Mouse (Mus musculus): ENCODE data around the gene Rab4b. TPM values are rescaled to one million over a fixed set of nuclear protein-coding genes. Genes with fewer than 3 reads are reported as not detected.

Gene Rab4b
- polyA plus RNA-seq, 1 experiment from 2014 or later = 107 TPM

DNA sequence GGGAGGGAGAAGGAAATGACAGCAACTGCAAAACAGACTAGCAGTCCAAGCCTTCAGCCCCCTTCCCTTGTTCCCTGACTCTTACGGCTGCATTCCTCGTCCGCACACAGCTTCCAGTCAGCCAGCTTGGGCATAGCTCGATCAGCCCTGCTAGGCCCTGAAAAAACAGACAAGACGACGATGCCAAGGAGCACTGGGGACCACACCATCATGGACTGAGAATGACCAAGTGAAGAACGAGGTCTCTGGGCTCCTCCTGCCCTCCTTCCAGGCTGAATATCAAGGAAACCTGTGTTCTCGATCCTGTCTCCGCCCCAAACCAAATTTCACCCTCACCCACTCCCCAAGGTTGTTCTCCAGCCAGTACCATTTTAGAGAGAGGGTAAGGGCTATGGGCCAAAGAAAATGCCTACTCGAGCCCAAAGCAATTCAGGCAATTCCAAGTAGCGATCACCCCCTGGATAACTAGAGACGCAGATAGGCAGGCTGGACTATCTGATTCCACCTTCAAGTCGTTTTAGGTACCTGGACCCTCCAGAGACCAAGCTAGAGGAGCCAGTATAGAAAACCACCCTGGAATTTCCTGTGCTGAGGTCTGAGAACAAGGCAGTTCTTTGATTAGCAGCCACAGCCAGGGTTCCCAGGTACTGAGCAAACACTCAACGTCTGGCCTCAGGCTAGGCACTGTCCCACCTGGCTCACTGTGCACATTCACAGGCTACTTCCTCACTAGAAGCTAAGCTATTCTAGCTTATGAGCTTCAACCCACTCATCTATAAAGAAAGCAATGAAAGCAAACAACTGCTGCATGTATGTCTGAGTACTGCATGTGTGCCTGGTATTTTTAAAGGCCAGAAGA is 2.4 kb upstream of the Rab4b start, which contains the start of the genes Gm21983 and Mia:
Gene Gm21983, minus strand, starts transcription at position 250 of the 859 bp plus-strand sequence.
Gene Mia, minus strand, starts transcription at position 321 of the 859 bp plus-strand sequence.
- peak within 1 kb of the TSS; percentile 79; the same call in 1 of the 2 replicates for H3K27ac ChIP-seq
- no peak within 1 kb of the TSS for H3K4me3 ChIP-seq
- no peak within 1 kb of the TSS for H3K9ac ChIP-seq
- peaks cover 20% of the 10 kb centered on the region for H3K4me1 ChIP-seq
- no peaks in the 10 kb centered on the region for H3K9me3 ChIP-seq
- H3K4me2 ChIP-seq = no peak within 1 kb of the TSS
- ATAC-seq (replicated peaks) = no peak
- 71% methylated on average over 14 of the region's 14 CpGs for WGBS
- no peaks in the 10 kb centered on the region for H3K27me3 ChIP-seq (replicated peaks)
- peaks cover 18% of the 10 kb centered on the region for H3K36me3 ChIP-seq (replicated peaks)

DNA sequence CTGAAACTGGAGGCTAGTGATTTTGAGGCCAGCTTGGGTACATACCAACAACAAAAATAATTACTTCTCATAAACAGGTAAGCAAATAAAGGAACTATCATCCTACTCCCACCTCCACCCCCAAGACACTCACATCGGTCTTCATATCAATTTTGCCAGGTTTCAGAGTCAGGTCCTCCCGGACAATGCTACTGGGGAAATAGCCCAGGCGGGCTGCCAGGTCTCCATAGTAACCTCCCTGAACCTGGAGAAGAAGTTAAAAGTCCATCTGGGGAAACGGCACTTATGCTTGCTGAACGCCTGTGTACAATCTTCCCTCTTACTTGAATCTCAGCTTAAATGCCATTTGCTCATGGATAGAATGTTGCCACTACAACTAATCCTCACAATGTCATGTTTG is 1.3 kb upstream of the Rab4b start:
- no peak for ATAC-seq (replicated peaks)
- H3K4me1 ChIP-seq = peaks cover 20% of the 10 kb centered on the region
- H3K36me3 ChIP-seq (replicated peaks) = peaks cover 8% of the 10 kb centered on the region; the same call in 1 of the 2 replicates
- no peaks in the 10 kb centered on the region for H3K9me3 ChIP-seq
- no peak overlapping the region for H3K4me3 ChIP-seq
- no peak overlapping the region for H3K9ac ChIP-seq
- H3K27me3 ChIP-seq (replicated peaks) = no peaks in the 10 kb centered on the region
- H3K27ac ChIP-seq = peak overlapping the region; percentile 79; the same call in 1 of the 2 replicates
- peak overlapping the region; percentile 52; the same call in 1 of the 2 replicates for H3K4me2 ChIP-seq
- WGBS = 37% methylated on average over 5 of the region's 5 CpGs

DNA sequence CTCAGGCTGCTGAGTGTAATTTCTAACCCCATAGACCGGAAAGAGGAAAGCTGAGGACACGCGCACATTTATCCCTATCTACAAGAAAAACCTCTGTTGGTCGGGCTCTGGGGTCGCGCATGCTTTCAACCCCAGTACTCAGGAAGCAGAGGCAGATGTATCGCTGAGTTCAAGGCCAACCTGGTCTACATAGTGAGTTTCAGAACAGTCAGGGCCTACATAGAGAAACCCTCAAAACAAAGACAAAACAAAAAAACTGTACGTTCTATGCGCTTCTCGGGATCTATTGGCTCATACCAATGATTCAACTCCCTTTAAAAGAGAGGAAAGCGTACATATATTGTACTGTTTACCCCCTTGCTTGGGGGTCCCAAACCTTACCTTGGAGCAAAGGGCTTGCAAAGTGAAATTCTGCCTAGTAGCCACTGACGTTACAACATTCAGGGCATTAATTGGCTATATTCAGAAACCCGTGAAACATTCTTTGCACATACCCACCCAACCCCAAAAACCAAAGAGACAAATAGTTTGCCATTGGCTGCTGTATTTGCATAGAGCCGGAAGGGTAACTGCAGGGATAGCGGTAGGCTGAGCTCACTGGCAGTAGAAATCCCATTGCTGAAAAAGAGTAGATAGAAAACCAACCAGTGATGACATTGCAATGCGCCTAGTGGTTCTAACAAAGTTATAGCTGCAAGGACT is 672 bp upstream of the Rab4b start:
- H3K9me3 ChIP-seq = no peaks in the 10 kb centered on the region
- ATAC-seq (replicated peaks) = peak; percentile 15
- peaks cover 20% of the 10 kb centered on the region for H3K4me1 ChIP-seq
- no peaks in the 10 kb centered on the region for H3K27me3 ChIP-seq (replicated peaks)
- H3K27ac ChIP-seq = peak overlapping the region; percentile 79
- WGBS = 46% methylated on average over 16 of the region's 16 CpGs
- peak overlapping the region; percentile 71 for H3K4me3 ChIP-seq
- H3K36me3 ChIP-seq (replicated peaks) = peaks cover 3% of the 10 kb centered on the region; the same call in 1 of the 2 replicates
- peak overlapping the region; percentile 52 for H3K4me2 ChIP-seq
- peak overlapping the region; percentile 36 for H3K9ac ChIP-seq

DNA sequence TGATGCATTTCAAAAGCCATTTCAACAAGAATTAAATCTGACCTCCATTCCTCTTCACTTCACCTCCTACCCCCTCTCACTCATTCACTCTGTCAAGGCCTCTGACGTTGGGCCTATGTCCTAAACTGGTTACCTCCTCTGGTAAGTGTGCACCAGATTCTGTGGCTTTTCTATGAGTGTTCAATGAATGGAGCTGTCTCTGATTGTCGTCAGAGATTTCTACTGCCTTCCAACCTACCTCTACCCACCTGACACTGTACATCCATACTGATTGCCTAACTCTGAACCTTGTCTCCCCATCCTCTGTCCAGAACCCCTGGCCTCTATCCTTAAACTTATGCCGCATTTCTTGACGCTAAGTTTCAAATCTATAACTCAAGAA is 763 bp downstream of the Rab4b start:
- Histone ChIP-seq H3K27ac (peak overlapping the region; percentile 91), H3K4me3 (peak overlapping the region; percentile 71), H3K4me1 (peaks cover 20% of the 10 kb centered on the region), H3K36me3 (replicated peaks) (peaks cover 4% of the 10 kb centered on the region; the same call in 1 of the 2 replicates), H3K9me3 (no peaks in the 10 kb centered on the region), H3K4me2 (peak overlapping the region; percentile 52), H3K9ac (peak overlapping the region; percentile 47), H3K27me3 (replicated peaks) (no peaks in the 10 kb centered on the region)
- peak; percentile 19 for ATAC-seq (replicated peaks)
- 19% methylated on average over 4 of the region's 4 CpGs for WGBS

DNA sequence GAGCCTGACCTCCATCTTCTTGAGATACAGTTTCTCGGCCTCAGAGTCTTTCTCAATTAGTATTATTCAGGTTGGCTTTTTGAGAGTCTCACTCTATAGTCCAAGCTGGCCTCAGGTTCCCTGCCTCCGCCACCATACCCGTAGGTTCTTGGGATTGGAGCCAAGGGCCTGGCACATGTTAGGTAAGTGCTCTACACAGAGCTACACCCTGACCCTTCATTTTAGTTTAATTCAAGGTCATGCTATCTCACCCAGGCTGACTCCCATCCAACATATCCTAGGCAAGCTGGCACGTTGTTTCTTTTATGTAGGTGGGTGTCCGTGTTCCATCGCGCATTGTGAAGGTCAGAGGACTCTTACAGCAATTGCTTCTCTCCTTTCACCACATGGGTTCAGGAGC is 3.8 kb downstream of the Rab4b start:
- Histone ChIP-seq H3K4me2 (no peak overlapping the region), H3K4me1 (peaks cover 17% of the 10 kb centered on the region), H3K27ac (no peak overlapping the region), H3K36me3 (replicated peaks) (peaks cover 10% of the 10 kb centered on the region; the same call in 1 of the 2 replicates), H3K4me3 (no peak overlapping the region), H3K27me3 (replicated peaks) (no peaks in the 10 kb centered on the region), H3K9me3 (no peaks in the 10 kb centered on the region), H3K9ac (no peak overlapping the region)
- WGBS = 96% methylated on average over 7 of the region's 7 CpGs
- ATAC-seq (replicated peaks) = no peak

DNA sequence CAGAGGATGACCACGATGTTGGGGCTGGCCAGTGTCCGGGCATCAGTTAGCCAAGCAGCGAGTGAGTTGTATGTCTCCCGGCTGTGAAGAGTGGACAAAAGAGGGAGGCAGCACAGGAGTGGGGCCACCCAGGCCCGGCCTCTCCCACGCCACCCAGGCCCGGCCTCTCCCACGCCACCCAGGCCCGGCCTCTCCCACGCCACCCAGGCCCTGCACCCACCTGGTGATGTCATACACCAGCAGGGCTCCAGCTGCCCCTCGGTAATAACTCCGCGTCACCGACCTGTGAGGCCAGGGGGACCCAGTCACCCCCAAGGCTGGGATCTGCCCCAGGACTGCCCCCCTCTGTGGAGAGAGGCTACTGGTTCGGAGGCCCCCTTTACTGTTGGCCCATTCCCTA is 4.2 kb downstream of the Rab4b start:
- H3K27me3 ChIP-seq (replicated peaks) = no peaks in the 10 kb centered on the region
- H3K36me3 ChIP-seq (replicated peaks) = peaks cover 10% of the 10 kb centered on the region; the same call in 1 of the 2 replicates
- peaks cover 13% of the 10 kb centered on the region for H3K4me1 ChIP-seq
- no peak overlapping the region for H3K27ac ChIP-seq
- no peak overlapping the region for H3K4me2 ChIP-seq
- H3K9ac ChIP-seq = no peak overlapping the region
- H3K9me3 ChIP-seq = no peaks in the 10 kb centered on the region
- 92% methylated on average over 15 of the region's 15 CpGs for WGBS
- ATAC-seq (replicated peaks) = no peak
- no peak overlapping the region for H3K4me3 ChIP-seq

DNA sequence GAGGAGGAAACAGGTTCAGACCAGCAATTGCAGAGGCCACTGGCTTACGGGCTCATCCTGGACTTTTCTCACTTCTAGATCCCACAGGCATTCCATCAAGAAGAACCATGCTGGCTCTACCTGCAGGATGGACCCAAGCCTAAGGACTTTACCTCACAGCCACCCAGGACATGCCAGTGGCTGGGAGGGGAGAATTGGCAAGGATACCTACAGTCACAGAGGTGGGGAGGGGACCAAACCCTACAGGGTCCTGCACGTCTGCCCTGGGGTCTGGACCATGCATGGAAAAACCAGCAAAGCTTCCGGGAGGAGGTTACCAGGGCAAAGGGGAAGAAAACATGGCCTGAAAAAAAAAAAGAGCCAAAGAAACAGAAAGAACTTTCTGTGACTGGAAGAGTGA is 7.7 kb downstream of the Rab4b start:
- Histone ChIP-seq H3K4me2 (no peak overlapping the region), H3K27me3 (replicated peaks) (no peaks in the 10 kb centered on the region), H3K4me3 (no peak overlapping the region), H3K9me3 (no peaks in the 10 kb centered on the region), H3K36me3 (replicated peaks) (peaks cover 10% of the 10 kb centered on the region; the same call in 1 of the 2 replicates), H3K9ac (no peak overlapping the region), H3K4me1 (peaks cover 10% of the 10 kb centered on the region), H3K27ac (no peak overlapping the region)
- 85% methylated on average over 3 of the region's 3 CpGs for WGBS
- ATAC-seq (replicated peaks) = no peak

DNA sequence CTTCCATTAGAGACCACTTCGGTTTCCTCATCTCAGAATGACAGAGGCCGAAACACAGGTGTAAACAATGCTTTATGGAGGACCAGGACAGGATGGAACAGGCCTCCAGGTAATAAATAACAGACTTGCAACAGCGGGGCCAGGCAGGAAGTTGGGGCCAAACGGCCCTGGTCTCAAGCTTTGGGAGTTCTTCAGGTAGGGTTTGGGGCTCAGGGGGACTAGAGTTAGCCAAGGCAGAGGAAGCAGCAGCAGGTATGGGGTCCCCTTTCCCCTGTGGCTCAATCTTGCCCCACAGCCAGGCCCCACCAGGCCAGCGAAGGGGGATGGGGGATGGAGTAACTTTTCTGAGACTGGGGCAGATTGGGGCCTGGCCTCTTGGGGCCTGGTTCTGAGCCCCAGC is 10.3 kb downstream of the Rab4b start:
- no peak for ATAC-seq (replicated peaks)
- peaks cover 7% of the 10 kb centered on the region; the same call in 1 of the 2 replicates for H3K36me3 ChIP-seq (replicated peaks)
- no peak overlapping the region for H3K4me2 ChIP-seq
- no peaks in the 10 kb centered on the region for H3K9me3 ChIP-seq
- WGBS = 97% methylated on average over 5 of the region's 5 CpGs
- no peak overlapping the region for H3K9ac ChIP-seq
- H3K4me1 ChIP-seq = peaks cover 35% of the 10 kb centered on the region
- H3K27me3 ChIP-seq (replicated peaks) = no peaks in the 10 kb centered on the region
- no peak overlapping the region for H3K27ac ChIP-seq
- no peak overlapping the region for H3K4me3 ChIP-seq

DNA sequence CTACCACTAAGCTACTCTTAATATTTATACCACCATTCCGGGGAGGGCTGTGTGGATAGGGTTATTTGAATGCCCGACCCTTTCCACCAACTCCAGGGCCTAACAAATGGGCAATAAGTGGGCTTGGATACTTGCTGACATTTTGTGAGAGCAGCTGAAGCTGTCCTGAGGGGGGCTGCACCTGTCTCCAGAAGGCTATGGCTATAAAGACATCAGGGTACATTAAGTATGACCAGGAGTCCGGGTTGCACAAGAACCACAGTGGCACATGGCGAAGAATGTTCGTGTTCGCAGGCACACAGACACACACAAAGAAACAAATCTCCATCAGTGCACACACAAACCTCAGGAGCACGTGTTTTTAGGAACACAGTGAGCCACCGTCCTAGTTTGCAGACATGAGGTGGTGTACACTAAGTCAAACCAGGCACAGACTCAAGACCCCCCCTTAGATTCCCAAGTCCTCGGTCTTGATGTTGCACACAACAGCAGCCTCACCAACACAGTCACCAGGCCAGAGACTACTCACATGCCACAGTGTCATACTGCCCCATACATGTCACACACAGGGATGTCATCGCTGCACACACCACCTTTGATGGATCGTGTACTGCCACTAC is 11.1 kb downstream of the Rab4b start:
- Histone ChIP-seq H3K36me3 (replicated peaks) (0 out of 2 replicates have a peak, but pooled peaks cover 3% of the 10 kb centered on the region), H3K4me1 (peaks cover 42% of the 10 kb centered on the region), H3K27ac (peak overlapping the region; percentile 99), H3K27me3 (replicated peaks) (no peaks in the 10 kb centered on the region), H3K9ac (peak overlapping the region; percentile 39), H3K4me2 (peak overlapping the region; percentile 90), H3K4me3 (peak overlapping the region; percentile 85), H3K9me3 (no peaks in the 10 kb centered on the region)
- ATAC-seq (replicated peaks) = peak; percentile 11
- 75% methylated on average over 11 of the region's 11 CpGs for WGBS

DNA sequence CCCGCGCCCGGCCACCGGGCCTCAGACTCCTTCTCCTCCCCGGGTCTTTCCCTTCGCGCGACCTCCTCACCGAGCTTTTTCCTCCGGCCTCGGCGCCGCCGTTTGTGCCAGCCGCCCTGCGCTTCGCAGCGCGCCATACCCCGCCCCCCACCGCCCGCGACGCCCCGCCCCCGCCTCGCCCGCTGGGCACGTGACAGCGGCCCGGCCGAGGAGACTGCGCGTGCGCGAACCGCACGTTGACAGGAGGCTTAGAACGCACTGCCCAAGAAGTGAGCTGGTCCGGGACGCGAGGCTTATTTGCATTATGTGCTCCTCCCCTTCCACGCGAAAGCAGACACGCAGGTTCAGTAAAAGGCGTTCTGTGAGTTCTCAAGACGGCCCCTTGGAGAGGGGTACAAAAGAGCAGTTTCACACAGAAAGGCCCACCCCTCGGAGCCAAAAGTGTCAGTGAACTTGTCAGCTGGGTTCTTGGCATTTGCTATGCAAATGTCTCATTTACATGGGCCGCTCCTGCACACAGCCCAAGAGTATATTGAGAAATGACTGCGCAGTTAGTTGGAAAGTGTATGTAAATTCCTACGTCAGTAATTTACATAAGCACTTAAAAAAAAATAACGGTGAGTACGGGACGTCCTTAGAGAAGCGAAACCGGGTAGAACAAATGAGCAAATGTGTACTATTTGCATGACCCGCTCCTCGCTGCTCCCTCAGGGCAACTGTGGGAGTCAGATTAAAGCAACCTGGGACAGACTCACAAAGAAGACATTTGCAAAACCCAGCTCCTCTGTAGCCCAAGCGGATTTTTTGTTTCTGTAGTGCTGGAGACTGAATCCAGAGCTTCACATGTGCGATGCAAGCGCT is 11.9 kb downstream of the Rab4b start, which contains the start of gene Egln2:
Gene Egln2, minus strand, starts transcription at position 189 of the 861 bp plus-strand sequence.
- peak within 1 kb of the TSS; percentile 99 for H3K27ac ChIP-seq
- H3K9ac ChIP-seq = peak within 1 kb of the TSS; percentile 90
- no peaks in the 10 kb centered on the region for H3K27me3 ChIP-seq (replicated peaks)
- H3K36me3 ChIP-seq (replicated peaks) = no peaks in the 10 kb centered on the region
- H3K4me3 ChIP-seq = peak within 1 kb of the TSS; percentile 85
- 1% methylated on average over 43 of the region's 61 CpGs for WGBS
- peak within 1 kb of the TSS; percentile 90 for H3K4me2 ChIP-seq
- ATAC-seq (replicated peaks) = peak; percentile 82
- H3K9me3 ChIP-seq = no peaks in the 10 kb centered on the region
- peaks cover 50% of the 10 kb centered on the region for H3K4me1 ChIP-seq

DNA sequence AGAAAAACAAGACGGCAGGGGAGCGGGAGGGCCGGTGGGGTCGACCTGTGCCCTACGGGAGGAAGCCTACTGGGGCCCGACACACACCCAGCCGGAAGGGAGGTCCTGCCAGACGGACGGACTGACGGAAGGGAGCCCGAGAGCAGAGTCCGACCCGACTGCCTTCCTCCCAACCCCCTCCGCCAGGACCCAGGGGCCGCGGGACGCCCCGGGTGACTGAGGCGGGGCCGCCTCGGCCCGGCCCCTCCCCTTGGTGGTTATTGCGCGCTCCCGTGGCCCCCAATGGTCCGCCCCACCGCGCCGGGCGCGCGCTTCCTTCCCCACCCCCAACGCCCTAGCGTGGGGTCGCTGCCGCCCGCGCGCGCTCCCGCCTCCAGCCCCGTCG is 12.5 kb downstream of the Rab4b start:
- peak overlapping the region; percentile 90 for H3K9ac ChIP-seq
- no peaks in the 10 kb centered on the region for H3K9me3 ChIP-seq
- H3K4me2 ChIP-seq = peak overlapping the region; percentile 90
- peak overlapping the region; percentile 99 for H3K27ac ChIP-seq
- peaks cover 56% of the 10 kb centered on the region for H3K4me1 ChIP-seq
- 0% methylated on average over 16 of the region's 43 CpGs for WGBS
- H3K27me3 ChIP-seq (replicated peaks) = no peaks in the 10 kb centered on the region
- no peaks in the 10 kb centered on the region for H3K36me3 ChIP-seq (replicated peaks)
- peak overlapping the region; percentile 85 for H3K4me3 ChIP-seq
- peak; percentile 48 for ATAC-seq (replicated peaks)
